Mouse (Mus musculus): ENCODE measurements around the gene 4930453N24Rik. TPM values are rescaled to one million over a fixed set of nuclear protein-coding genes. Genes with fewer than 3 reads are reported as not detected.

The 4930453N24Rik gene
- polyA plus RNA-seq, 1 experiment from 2014 or later: 18.6 TPM

Other genes with a start within 250 kb of the 4930453N24Rik start
- not detected in 2 replicates for gene Csnka2ip, start 168.8 kb downstream of the 4930453N24Rik start, polyA plus RNA-seq (2015; fragmentation: Nextera tagmentation; extraction: Ambion mirVana)
- 5.9 and 6.1 TPM in 2 replicates for gene Zfp654, start 80.5 kb upstream of the 4930453N24Rik start, polyA plus RNA-seq (2015; fragmentation: Nextera tagmentation; extraction: Ambion mirVana)
- 73.4 and 82.7 TPM in 2 replicates for gene Cggbp1, start 80.8 kb upstream of the 4930453N24Rik start, polyA plus RNA-seq (2015; fragmentation: Nextera tagmentation; extraction: Ambion mirVana)

Measured in midbrain, embryonic 16.5 days (tissue).